Comparison of ENCODE assay signal across 7 mouse cellular contexts in the genomic region with DNA sequence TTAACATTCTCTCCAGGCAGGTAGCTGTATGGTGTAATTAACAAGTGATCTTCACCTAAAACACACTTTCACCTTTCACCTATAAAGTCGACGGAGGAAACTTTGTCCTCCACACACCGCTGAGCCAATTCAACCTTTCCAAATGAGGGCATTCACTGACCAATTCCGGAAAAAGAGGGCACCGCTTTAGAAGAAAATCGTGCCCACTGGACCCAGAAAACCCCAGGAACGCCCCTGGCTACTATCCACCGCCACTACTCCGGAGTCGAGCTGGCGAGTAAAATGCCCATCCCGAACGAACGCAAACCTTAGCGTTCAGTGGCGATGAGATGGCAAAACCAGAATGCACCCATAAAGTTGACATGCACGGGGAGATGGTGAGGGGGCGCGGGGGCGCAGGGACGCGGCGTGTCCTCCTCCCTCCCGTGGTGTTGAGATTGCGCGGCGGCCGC. TPM values are rescaled to one million over a fixed set of nuclear protein-coding genes. Genes with fewer than 3 reads are reported as not detected.
DNase-seq lines count a peak whose midpoint lies in the region; ATAC-seq and TF ChIP-seq lines count a peak whose summit lies in the region.

No protein-coding gene starts in this region.

- H3K9me3 ChIP-seq in E14TG2a.4 (ENCODE audit: low read length), result no peaks in the 10 kb centered on the region
- no peaks in the 10 kb centered on the region for H3K9me3 ChIP-seq in heart, embryonic 15.5 days (replicated peaks)
- no peaks in the 10 kb centered on the region for H3K9me3 ChIP-seq in limb, embryonic 11.5 days (ENCODE audit: control insufficient read depth, low read length)
- H3K9me3 ChIP-seq in neural tube, embryonic 12.5 days, result no peaks in the 10 kb centered on the region

- H3K36me3 ChIP-seq in E14TG2a.4 (ENCODE audit: insufficient read depth, low read length), result no peaks in the 10 kb centered on the region
- no peaks in the 10 kb centered on the region for H3K36me3 ChIP-seq in heart, embryonic 15.5 days
- H3K36me3 ChIP-seq in limb, embryonic 11.5 days (ENCODE audit: control insufficient read depth, insufficient read depth, low read length), result no peaks in the 10 kb centered on the region
- no peaks in the 10 kb centered on the region for H3K36me3 ChIP-seq in neural tube, embryonic 12.5 days

- H3K4me2 ChIP-seq in heart, embryonic 15.5 days, result peak overlapping the region; percentile 75
- H3K4me2 ChIP-seq in limb, embryonic 11.5 days (ENCODE audit: low read depth, severe bottlenecking), result peak overlapping the region; percentile 72
- H3K4me2 ChIP-seq in neural tube, embryonic 12.5 days (replicated peaks), result peak overlapping the region; percentile 76

- DNase-seq in Patski (ENCODE audit: low read depth, low spot score), result no peak
- no peak for DNase-seq in limb, embryonic 11.5 days (ENCODE audit: low spot score)
- no peak for DNase-seq in spleen, postnatal 14 days (ENCODE audit: low spot score in 2 of 2)
- DNase-seq in left cerebral cortex, postnatal 25 days (ENCODE audit: low spot score in 2 of 2), result no peak

- intact Hi-C loops in left cerebral cortex, postnatal 25 days (cut with DNase I), result no loop called here

- POLR2A ChIA-PET in Patski (lab: Charles Lee), result interaction anchor here (1.0 kb wide), 1 partner anchor 29 kb away, joined by 5 read pairs; no protein-coding TSS in a partner anchor

- in situ Hi-C loops in Patski (cut with MboI; ENCODE audit: low pct_unique_long_range_greater_than_20kb), result no loop called here

- TF ChIP-seq CTCF in E14TG2a.4 (conservative IDR thresholded peaks at IDR 0.05; ENCODE audit: low read length), result no peak
- TF ChIP-seq CTCF in Patski (IDR thresholded peaks at IDR 0.05), result no peak

- peaks cover 61% of the 10 kb centered on the region for H3K4me1 ChIP-seq in E14TG2a.4 (replicated peaks; ENCODE audit: low read depth, low read length)
- peaks cover 15% of the 10 kb centered on the region for H3K4me1 ChIP-seq in heart, embryonic 15.5 days (replicated peaks)
- H3K4me1 ChIP-seq in limb, embryonic 11.5 days (ENCODE audit: control insufficient read depth, insufficient read depth, low read length), result no peaks in the 10 kb centered on the region
- peaks cover 13% of the 10 kb centered on the region; the same call in 1 of the 2 replicates for H3K4me1 ChIP-seq in neural tube, embryonic 12.5 days

- peak overlapping the region; percentile 99 for H3K27ac ChIP-seq in heart, embryonic 15.5 days
- H3K27ac ChIP-seq in limb, embryonic 11.5 days (replicated peaks; ENCODE audit: low read depth, low read length), result peak overlapping the region; percentile 84
- H3K27ac ChIP-seq in neural tube, embryonic 12.5 days, result peak overlapping the region; percentile 93

- peak; percentile 51 for ATAC-seq in Patski
- no peak for ATAC-seq in heart, embryonic 15.5 days (replicated peaks; ENCODE audit: insufficient number of reproducible peaks, insufficient read depth, low FRiP score, low read depth)
- no peak for ATAC-seq in limb, embryonic 11.5 days (ENCODE audit: insufficient number of reproducible peaks, low FRiP score, low TSS enrichment, low read depth)
- peak; percentile 39 for ATAC-seq in neural tube, embryonic 12.5 days (ENCODE audit: low FRiP score, low read depth)

- peak overlapping the region; percentile 91 for H3K4me3 ChIP-seq in E14TG2a.4 (replicated peaks; ENCODE audit: low read length)
- peak overlapping the region; percentile 88 for H3K4me3 ChIP-seq in heart, embryonic 15.5 days
- peak overlapping the region; percentile 81 for H3K4me3 ChIP-seq in limb, embryonic 11.5 days (ENCODE audit: low read depth, low read length)
- peak overlapping the region; percentile 79 for H3K4me3 ChIP-seq in neural tube, embryonic 12.5 days

- CTCF ChIA-PET in Patski (lab: Charles Lee), result interaction anchor here (1.0 to 3.4 kb wide), 4 partner anchors 10 to 444 kb away, joined by 3 to 13 read pairs (median 3); no protein-coding TSS in a partner anchor

- peak overlapping the region; percentile 93 for H3K9ac ChIP-seq in heart, embryonic 15.5 days
- peak overlapping the region; percentile 78 for H3K9ac ChIP-seq in limb, embryonic 11.5 days (ENCODE audit: low read length)
- H3K9ac ChIP-seq in neural tube, embryonic 12.5 days, result peak overlapping the region; percentile 88

- H3K27me3 ChIP-seq in E14TG2a.4 (ENCODE audit: insufficient read depth, low read length), result no peaks in the 10 kb centered on the region
- H3K27me3 ChIP-seq in Patski, result no peaks in the 10 kb centered on the region
- no peaks in the 10 kb centered on the region for H3K27me3 ChIP-seq in heart, embryonic 15.5 days
- no peaks in the 10 kb centered on the region for H3K27me3 ChIP-seq in limb, embryonic 11.5 days (ENCODE audit: control insufficient read depth, insufficient read depth, low read length)
- no peaks in the 10 kb centered on the region for H3K27me3 ChIP-seq in neural tube, embryonic 12.5 days (replicated peaks)

- under 1% methylated on average over 28 of the region's 28 CpGs for WGBS in heart, embryonic 15.5 days
- under 1% methylated on average over 28 of the region's 28 CpGs for WGBS in limb, embryonic 11.5 days
- whole genome bisulfite sequencing in neural tube, embryonic 12.5 days, result 1% methylated on average over 24 of the region's 28 CpGs

RNA-seq across cellular contexts. Expression of gene Abcd3, which starts 0.7 kb away (rescaled TPM):
- 115 TPM for polyA plus RNA-seq in Patski (2021)
- 40.9 and 43.7 TPM in 2 replicates for polyA plus RNA-seq in heart, embryonic 15.5 days (2015; fragmentation: Nextera tagmentation; extraction: Ambion mirVana)
- polyA plus RNA-seq in limb, embryonic 11.5 days (2014; fragmentation: Nextera tagmentation; extraction: Ambion mirVana), result 47.1 and 48.0 TPM in 2 replicates
- polyA plus RNA-seq in neural tube, embryonic 12.5 days (2016; fragmentation: Nextera tagmentation; extraction: Ambion mirVana), result 64.6 and 67.1 TPM in 2 replicates
- total RNA-seq in left cerebral cortex, postnatal 25 days (2021), result 10 to 100 TPM; 53.3 to 54.7 TPM

Comparison
In these comparisons a context has a peak if more than half of its experiments do, and no peak if none do; other contexts are left out.
1. ATAC-seq: peak in Patski (single experiment) and neural tube, embryonic 12.5 days (single experiment); none in heart, embryonic 15.5 days (single experiment) and limb, embryonic 11.5 days (single experiment).
2. Peak in every context shown above with its lines, with median percentiles within 50 percentile points of each other: H3K4me3 ChIP-seq, H3K27ac ChIP-seq, H3K4me2 ChIP-seq and H3K9ac ChIP-seq.